Mouse (Mus musculus) liver, embryonic 14.5 days (tissue): ENCODE data around the gene Rrp12.

Experiments used
- CTCF ChIP-seq: IDR thresholded peaks from 2 replicates; pipeline ENCODE4 v1.5.1; 2016; ENCODE audit warnings: antibody characterized with exemption, low read depth, control low read depth
- EP300 ChIP-seq: IDR thresholded peaks from 2 replicates; pipeline ENCODE4 v1.6.1; 2016; ENCODE audit warnings: antibody characterized with exemption, low read depth

- TF ChIP-seq EP300 (no peak), CTCF (no peak)
These were observed 73.4 kb downstream of the Rrp12 start for GRCm38 (mm10) chr19:41822589-41822988.
